19 mouse cellular contexts compared by ENCODE assay signal in genomic region chr7:137472149-137472548, GRCm38 (mm10). TPM values are rescaled to one million over a fixed set of nuclear protein-coding genes. Genes with fewer than 3 reads are reported as not detected.
DNase-seq lines count a peak whose midpoint lies in the region; ATAC-seq lines count a peak whose summit lies in the region.
"Had no signal": no experiment of that assay in that cellular context is flagged by ENCODE, and none has a peak within 500 bp of the region (broad histone marks: within the 10 kb centered on the region; RNA-seq: fewer than 3 reads in every experiment).

No protein-coding gene starts in this region.

- H3K9me3 ChIP-seq in forebrain, embryonic 15.5 days: no peaks in the 10 kb centered on the region
- H3K9me3 ChIP-seq in forebrain, embryonic 10.5 days: no peaks in the 10 kb centered on the region
- H3K9me3 ChIP-seq in kidney, embryonic 15.5 days (replicated peaks): no peaks in the 10 kb centered on the region
- no peaks in the 10 kb centered on the region for H3K9me3 ChIP-seq in megakaryocyte, embryonic 14.5 days
- H3K9me3 ChIP-seq in embryonic facial prominence, embryonic 12.5 days: no peaks in the 10 kb centered on the region
- H3K9me3 ChIP-seq: embryonic facial prominence, embryonic 15.5 days; liver, embryonic 12.5 days had no signal

- DNase-seq in forebrain, embryonic 10.5 days (ENCODE audit: extremely low spot score, low spot score): no peak
- no peak for DNase-seq in kidney, postnatal 14 days
- DNase-seq: adrenal gland, postnatal 14 days; cerebellum, adult 2 months; gastrocnemius, postnatal 25 days; kidney, adult 2 months; kidney, postnatal 25 days; lung, adult 2 months; thymus, postnatal 14 days had no signal

- WGBS in forebrain, embryonic 15.5 days: 86% methylated on average over 6 of the region's 6 CpGs
- 89% methylated on average over 6 of the region's 6 CpGs for WGBS in forebrain, embryonic 10.5 days
- WGBS in kidney, embryonic 15.5 days: 80% methylated on average over 6 of the region's 6 CpGs
- WGBS in embryonic facial prominence, embryonic 12.5 days: 88% methylated on average over 6 of the region's 6 CpGs

- H3K4me3 ChIP-seq in forebrain, embryonic 15.5 days: no peak overlapping the region
- no peak overlapping the region for H3K4me3 ChIP-seq in forebrain, embryonic 10.5 days
- no peak overlapping the region for H3K4me3 ChIP-seq in kidney, embryonic 15.5 days (replicated peaks)
- peak overlapping the region; percentile 18 for H3K4me3 ChIP-seq in megakaryocyte, embryonic 14.5 days (replicated peaks)
- H3K4me3 ChIP-seq in embryonic facial prominence, embryonic 12.5 days: no peak overlapping the region
- H3K4me3 ChIP-seq: embryonic facial prominence, embryonic 15.5 days; layer of hippocampus, adult 2 months; liver, embryonic 12.5 days had no signal

- H3K36me3 ChIP-seq in forebrain, embryonic 15.5 days: peaks cover 22% of the 10 kb centered on the region
- peaks cover 33% of the 10 kb centered on the region for H3K36me3 ChIP-seq in forebrain, embryonic 10.5 days (replicated peaks)
- peaks cover 30% of the 10 kb centered on the region for H3K36me3 ChIP-seq in kidney, embryonic 15.5 days
- H3K36me3 ChIP-seq in megakaryocyte, embryonic 14.5 days (replicated peaks; ENCODE audit: low read length): peaks cover 26% of the 10 kb centered on the region
- H3K36me3 ChIP-seq in embryonic facial prominence, embryonic 12.5 days: peaks cover 26% of the 10 kb centered on the region

- no peaks in the 10 kb centered on the region for H3K27me3 ChIP-seq in forebrain, embryonic 15.5 days
- H3K27me3 ChIP-seq in forebrain, embryonic 10.5 days (ENCODE audit: poor library complexity, severe bottlenecking): 0 out of 2 replicates have a peak, but pooled peaks cover 5% of the 10 kb centered on the region
- H3K27me3 ChIP-seq in kidney, embryonic 15.5 days: peaks cover 10% of the 10 kb centered on the region
- H3K27me3 ChIP-seq in megakaryocyte, embryonic 14.5 days (replicated peaks): peaks cover 14% of the 10 kb centered on the region
- 0 out of 2 replicates have a peak, but pooled peaks cover 3% of the 10 kb centered on the region for H3K27me3 ChIP-seq in embryonic facial prominence, embryonic 12.5 days

- ATAC-seq in forebrain, embryonic 15.5 days (replicated peaks): peak; percentile 63; the same call in 1 of the 2 replicates
- 0 out of 2 replicates have a peak, but pooled peaks have one; percentile 22 for ATAC-seq in kidney, embryonic 15.5 days (replicated peaks; ENCODE audit: low FRiP score)
- ATAC-seq in megakaryocyte, adult 5-6 weeks (ENCODE audit: poor library complexity, severe bottlenecking): no peak
- ATAC-seq in embryonic facial prominence, embryonic 12.5 days (ENCODE audit: insufficient number of reproducible peaks, insufficient read depth, low FRiP score, low TSS enrichment): peak; percentile 57; the same call in 1 of the 2 replicates
- ATAC-seq: CD4-positive, CD25-positive, alpha-beta regulatory T cell, adult 4 months had no signal

- H3K4me1 ChIP-seq in forebrain, embryonic 15.5 days: no peaks in the 10 kb centered on the region
- no peaks in the 10 kb centered on the region for H3K4me1 ChIP-seq in forebrain, embryonic 10.5 days
- H3K4me1 ChIP-seq in kidney, embryonic 15.5 days: no peaks in the 10 kb centered on the region
- H3K4me1 ChIP-seq in megakaryocyte, embryonic 14.5 days: no peaks in the 10 kb centered on the region; the same call in none of the 2 replicates
- no peaks in the 10 kb centered on the region for H3K4me1 ChIP-seq in embryonic facial prominence, embryonic 12.5 days
- H3K4me1 ChIP-seq: embryonic facial prominence, embryonic 15.5 days; liver, embryonic 12.5 days had no signal

- H3K27ac ChIP-seq in forebrain, embryonic 15.5 days (replicated peaks): no peak overlapping the region
- no peak overlapping the region for H3K27ac ChIP-seq in forebrain, embryonic 10.5 days
- H3K27ac ChIP-seq in kidney, embryonic 15.5 days: no peak overlapping the region
- H3K27ac ChIP-seq in embryonic facial prominence, embryonic 12.5 days: no peak overlapping the region
- H3K27ac ChIP-seq: embryonic facial prominence, embryonic 15.5 days; layer of hippocampus, adult 2 months; liver, embryonic 12.5 days; macrophage had no signal

- H3K9ac ChIP-seq in forebrain, embryonic 15.5 days (replicated peaks): no peak overlapping the region
- no peak overlapping the region for H3K9ac ChIP-seq in kidney, embryonic 15.5 days
- no peak overlapping the region for H3K9ac ChIP-seq in embryonic facial prominence, embryonic 12.5 days
- H3K9ac ChIP-seq: embryonic facial prominence, embryonic 15.5 days; liver, embryonic 12.5 days had no signal

- no peak overlapping the region for H3K4me2 ChIP-seq in forebrain, embryonic 15.5 days (replicated peaks)
- no peak overlapping the region for H3K4me2 ChIP-seq in kidney, embryonic 15.5 days
- H3K4me2 ChIP-seq in embryonic facial prominence, embryonic 12.5 days (replicated peaks): no peak overlapping the region
- H3K4me2 ChIP-seq: embryonic facial prominence, embryonic 15.5 days; liver, embryonic 12.5 days had no signal

RNA-seq across cellular contexts. Expression of gene Glrx3, which starts 34.7 kb away (rescaled TPM):
- 259 and 261 TPM in 2 replicates for polyA plus RNA-seq in forebrain, embryonic 15.5 days (2015; fragmentation: Nextera tagmentation; extraction: Ambion mirVana)
- 301 and 302 TPM in 2 replicates for polyA plus RNA-seq in forebrain, embryonic 10.5 days (2016; fragmentation: Nextera tagmentation; extraction: Ambion mirVana)
- 251 and 262 TPM in 2 replicates for polyA plus RNA-seq in kidney, embryonic 15.5 days (2015; fragmentation: Nextera tagmentation; extraction: Ambion mirVana)
- polyA plus RNA-seq in megakaryocyte, embryonic 14.5 days (2012; ENCODE audit: insufficient read depth, low replicate concordance): 38.4 and 93.1 TPM in 2 replicates
- 68.7 and 69.5 TPM in 2 replicates for total RNA-seq in megakaryocyte, adult 5-6 weeks (2015)
- 83.5 and 92.3 TPM in 2 replicates for total RNA-seq in megakaryocyte, adult 5-6 weeks (2017)
- 243 and 255 TPM in 2 replicates for polyA plus RNA-seq in embryonic facial prominence, embryonic 12.5 days (2016; fragmentation: Nextera tagmentation; extraction: Ambion mirVana)
